Mouse (Mus musculus) stomach, embryonic 15.5 days (tissue): ENCODE results near the gene Mlxip. TPM values are rescaled to one million over a fixed set of nuclear protein-coding genes. Genes with fewer than 3 reads are reported as not detected.

Source experiments
- ATAC-seq: fragments of 200-750 bp; cut with Nextera tagmentation; 2 replicates; pipeline ENCODE4 v1.8.0; 2017; ENCODE audit warnings: low read depth, moderate number of reproducible peaks, moderate TSS enrichment; ENCODE audit not compliant: insufficient read depth, low FRiP score
- H3K27ac ChIP-seq: fragments of 300-500 bp; sonication (generic); 2 replicates; pipeline ENCODE4 v1.5.1; 2015; ENCODE audit warnings: mild to moderate bottlenecking, inconsistent platforms
- H3K27me3 ChIP-seq: fragments of 300-500 bp; sonication (generic); replicated peaks from 2 replicates; pipeline ENCODE4 v1.6.1; 2015; ENCODE audit warnings: inconsistent platforms
- H3K36me3 ChIP-seq: fragments of 300-500 bp; sonication (generic); 2 replicates; pipeline ENCODE4 v1.6.1; 2015; ENCODE audit warnings: inconsistent platforms
- H3K4me1 ChIP-seq: fragments of 300-500 bp; sonication (generic); 2 replicates; pipeline ENCODE4 v1.6.1; 2015; ENCODE audit warnings: inconsistent platforms
- H3K4me2 ChIP-seq: fragments of 300-500 bp; sonication (generic); 2 replicates; pipeline ENCODE4 v1.6.1; 2015; ENCODE audit warnings: mild to moderate bottlenecking, inconsistent platforms
- H3K4me3 ChIP-seq: fragments of 300-500 bp; sonication (generic); replicated peaks from 2 replicates; pipeline ENCODE4 v1.5.1; 2015; ENCODE audit warnings: inconsistent platforms
- H3K9ac ChIP-seq: fragments of 300-500 bp; sonication (generic); 2 replicates; pipeline ENCODE4 v1.6.1; 2015; ENCODE audit warnings: inconsistent platforms
- H3K9me3 ChIP-seq: fragments of 300-500 bp; sonication (generic); 2 replicates; pipeline ENCODE4 v1.6.1; 2016; ENCODE audit warnings: inconsistent platforms
- WGBS: fragments of 180-500 bp; shearing (Covaris S2); methylation state at CpG from one replicate; pipeline ENCODE4 v1.1.7; 2015; 5-methylcytosine and 5-hydroxymethylcytosine counted together
- polyA plus RNA-seq: library from polyadenylated mRNA; unstranded; fragments of >200 nt; fragmentation: Nextera tagmentation; extraction: Ambion mirVana; gene quantifications from 2 replicates; pipeline ENCODE4 v1.2.1, GENCODE M21; 2015

The Mlxip gene
- 19.1 and 24.4 TPM in 2 replicates for polyA plus RNA-seq

DNA sequence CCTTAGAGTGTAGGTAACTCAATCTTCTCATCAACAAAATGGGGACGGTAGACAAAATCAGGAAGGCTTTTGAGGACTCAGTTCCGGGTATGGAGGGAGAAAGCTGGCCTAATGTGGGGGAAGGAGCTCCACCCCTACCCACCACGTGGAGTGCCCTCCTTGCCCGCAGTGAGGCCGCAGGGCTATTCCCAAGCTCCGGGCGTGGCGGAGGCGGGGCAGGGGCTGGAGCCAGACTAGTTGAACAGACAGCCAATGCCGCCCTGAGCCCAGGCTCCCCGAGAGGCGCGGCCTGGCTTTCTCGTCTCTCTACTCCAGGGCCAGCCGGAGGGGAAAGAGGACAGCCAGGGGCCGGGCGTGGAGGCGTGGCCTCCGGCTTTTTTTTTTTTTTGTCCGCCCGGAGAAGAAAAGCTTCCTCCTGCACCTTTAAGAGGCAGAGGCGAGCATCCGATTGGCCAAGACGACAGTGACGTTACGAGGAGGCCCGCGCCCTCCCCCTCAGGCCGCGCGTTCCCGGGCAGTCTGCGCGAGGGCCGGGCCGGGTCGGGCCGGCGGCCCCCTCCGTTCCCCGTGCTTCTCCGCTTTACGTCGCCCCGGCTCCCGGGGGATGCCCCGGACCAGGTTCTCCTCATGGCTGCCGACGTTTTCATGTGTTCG, at the start of gene Mlxip:
TSS of gene Mlxip (plus strand) at position 496 of the 654 bp plus-strand sequence.
- no peaks in the 10 kb centered on the region for H3K9me3 ChIP-seq
- H3K4me2 ChIP-seq = peak within 1 kb of the TSS; percentile 75
- under 1% methylated on average over 42 of the region's 50 CpGs for WGBS
- H3K4me1 ChIP-seq = peaks cover 28% of the 10 kb centered on the region
- peak within 1 kb of the TSS; percentile 90 for H3K9ac ChIP-seq
- no peaks in the 10 kb centered on the region for H3K27me3 ChIP-seq
- ATAC-seq = peak; percentile 98
- peak within 1 kb of the TSS; percentile 89 for H3K4me3 ChIP-seq
- no peaks in the 10 kb centered on the region for H3K36me3 ChIP-seq
- peak within 1 kb of the TSS; percentile 90 for H3K27ac ChIP-seq

GRCm38 (mm10) chr5:123344963-123345852, 49.4 kb upstream of the Mlxip start:
- Histone ChIP-seq H3K4me3 (peak overlapping the region; percentile 80), H3K27me3 (no peaks in the 10 kb centered on the region), H3K9ac (peak overlapping the region; percentile 90), H3K9me3 (no peaks in the 10 kb centered on the region), H3K4me2 (peak overlapping the region; percentile 90), H3K27ac (peak overlapping the region; percentile 97), H3K36me3 (no peaks in the 10 kb centered on the region), H3K4me1 (peaks cover 13% of the 10 kb centered on the region)
- under 1% methylated on average over 74 of the region's 87 CpGs for WGBS
- 0 out of 2 replicates have a peak, but pooled peaks have one; percentile 6 for ATAC-seq

- no peaks in the 10 kb centered on the region for H3K9me3 ChIP-seq
- peaks cover 13% of the 10 kb centered on the region for H3K4me1 ChIP-seq
- H3K27ac ChIP-seq = peak overlapping the region; percentile 97
- H3K9ac ChIP-seq = peak overlapping the region; percentile 90; the same call in 1 of the 2 replicates
- H3K4me2 ChIP-seq = peak overlapping the region; percentile 90
- peak; percentile 49 for ATAC-seq
- peak overlapping the region; percentile 80 for H3K4me3 ChIP-seq
- H3K27me3 ChIP-seq = no peaks in the 10 kb centered on the region
- no peaks in the 10 kb centered on the region for H3K36me3 ChIP-seq
- WGBS = 2% methylated on average over 22 of the region's 22 CpGs
Measured at GRCm38 (mm10) chr5:123345853-123346654, 48.5 kb upstream of the Mlxip start.

DNA sequence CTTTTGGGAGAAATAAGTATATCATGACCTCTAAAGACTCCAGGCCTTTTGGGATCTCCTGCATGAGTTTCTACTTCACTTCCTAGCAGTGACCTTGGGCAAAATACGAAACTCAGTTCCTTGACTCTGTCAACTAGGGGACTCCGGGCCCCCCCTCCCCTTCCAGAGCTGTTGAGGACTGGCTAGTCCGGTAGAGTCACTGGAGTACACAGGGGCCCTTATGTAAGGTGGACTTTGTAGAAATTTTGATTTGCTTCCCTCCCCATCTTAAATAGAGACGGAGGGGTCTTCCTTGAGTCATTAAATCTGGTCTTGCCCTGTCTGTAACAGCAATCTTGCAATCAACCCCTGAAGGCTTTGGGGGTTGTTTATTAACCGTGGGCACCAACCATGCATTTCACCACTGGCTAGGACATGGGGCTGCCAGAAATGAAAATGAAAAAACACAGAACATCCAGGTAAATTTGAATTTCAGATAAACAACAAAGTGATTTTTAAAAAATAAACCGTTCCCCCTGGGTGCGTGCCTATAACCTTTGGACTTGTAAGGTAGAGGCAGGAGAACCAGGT, 47.8 kb upstream of the Mlxip start:
- no peaks in the 10 kb centered on the region for H3K9me3 ChIP-seq
- peaks cover 13% of the 10 kb centered on the region for H3K4me1 ChIP-seq
- H3K27me3 ChIP-seq = no peaks in the 10 kb centered on the region
- WGBS = 53% methylated on average over 7 of the region's 7 CpGs
- H3K9ac ChIP-seq = no peak overlapping the region
- ATAC-seq = no peak
- peak overlapping the region; percentile 97 for H3K27ac ChIP-seq
- peak overlapping the region; percentile 90 for H3K4me2 ChIP-seq
- peak overlapping the region; percentile 80 for H3K4me3 ChIP-seq
- H3K36me3 ChIP-seq = no peaks in the 10 kb centered on the region

DNA sequence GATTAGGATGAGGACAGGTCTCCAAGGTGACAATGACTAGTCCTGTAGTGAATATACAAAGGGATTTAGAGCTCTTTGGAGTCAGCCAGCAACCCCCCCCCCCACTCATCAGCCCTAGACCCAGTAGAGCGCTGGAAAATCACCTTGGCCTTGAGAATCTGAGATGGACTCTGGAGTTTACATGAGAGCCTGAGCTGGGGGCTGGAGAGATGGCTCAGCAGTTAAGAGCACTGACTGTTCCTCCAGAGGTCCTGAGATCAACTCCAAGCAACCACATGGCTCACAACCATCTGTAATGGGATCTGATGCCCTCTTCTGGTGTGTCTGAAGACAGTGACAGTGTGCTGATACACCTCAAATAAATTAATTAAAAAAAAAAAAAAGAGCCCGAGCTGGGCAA, 46.6 kb upstream of the Mlxip start:
- Histone ChIP-seq H3K4me3 (no peak overlapping the region), H3K36me3 (no peaks in the 10 kb centered on the region), H3K9me3 (no peaks in the 10 kb centered on the region), H3K27ac (no peak overlapping the region), H3K4me2 (no peak overlapping the region), H3K27me3 (no peaks in the 10 kb centered on the region), H3K4me1 (peaks cover 13% of the 10 kb centered on the region), H3K9ac (no peak overlapping the region)
- ATAC-seq = no peak
- 79% methylated on average over 2 of the region's 2 CpGs for WGBS

DNA sequence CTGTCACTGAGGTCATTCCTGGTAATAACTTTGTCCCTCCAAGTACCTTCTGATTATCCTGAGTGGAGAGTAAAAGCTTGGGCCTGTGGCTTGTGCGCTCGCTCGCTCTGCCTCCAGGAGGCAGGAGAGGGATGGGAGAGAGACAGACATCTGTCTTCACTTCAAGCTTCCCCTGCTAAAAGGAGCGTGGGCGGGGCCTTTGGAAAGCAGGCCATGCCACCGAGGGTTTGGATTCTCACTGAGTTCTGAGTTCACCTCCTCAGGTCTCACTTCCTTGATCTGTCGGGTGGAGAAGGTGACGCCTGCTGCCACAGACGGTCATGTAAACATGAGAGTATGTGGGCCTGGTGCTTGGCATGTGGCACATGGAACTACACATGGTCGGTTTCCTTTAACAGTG, 44.2 kb upstream of the Mlxip start:
- no peak overlapping the region for H3K27ac ChIP-seq
- H3K9ac ChIP-seq = no peak overlapping the region
- ATAC-seq = no peak
- no peaks in the 10 kb centered on the region for H3K27me3 ChIP-seq
- H3K4me1 ChIP-seq = peaks cover 13% of the 10 kb centered on the region
- H3K9me3 ChIP-seq = no peaks in the 10 kb centered on the region
- H3K4me3 ChIP-seq = no peak overlapping the region
- WGBS = 58% methylated on average over 10 of the region's 10 CpGs
- no peak overlapping the region for H3K4me2 ChIP-seq
- no peaks in the 10 kb centered on the region for H3K36me3 ChIP-seq

- H3K4me2 ChIP-seq = no peak overlapping the region
- peak; percentile 83 for ATAC-seq
Measured at GRCm38 (mm10) chr5:123355918-123356317, 38.7 kb upstream of the Mlxip start.

DNA sequence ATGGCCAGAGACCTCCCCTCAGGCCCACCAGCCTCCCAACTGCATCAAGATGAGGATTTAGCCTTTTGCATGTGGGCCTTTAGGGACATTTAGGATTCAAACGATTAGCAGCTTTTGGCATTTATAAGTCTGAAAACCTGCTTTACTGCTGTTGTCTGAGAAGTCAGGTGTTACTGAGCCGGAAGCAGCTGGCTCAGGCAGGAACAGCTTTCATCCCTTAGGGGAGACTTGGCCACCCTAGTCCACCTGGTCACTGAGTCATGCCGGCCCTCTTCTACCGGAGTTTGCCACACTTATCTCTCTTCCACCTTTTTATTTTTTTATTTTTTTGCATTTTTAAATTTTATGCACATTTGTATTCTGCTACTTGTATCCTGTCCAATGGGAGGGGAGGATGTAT, 37.3 kb upstream of the Mlxip start:
- H3K4me1 ChIP-seq = peaks cover 2% of the 10 kb centered on the region; the same call in 1 of the 2 replicates
- H3K27ac ChIP-seq = no peak overlapping the region
- H3K36me3 ChIP-seq = peaks cover 38% of the 10 kb centered on the region
- ATAC-seq = no peak
- H3K9ac ChIP-seq = no peak overlapping the region
- no peaks in the 10 kb centered on the region for H3K27me3 ChIP-seq
- no peaks in the 10 kb centered on the region for H3K9me3 ChIP-seq
- H3K4me3 ChIP-seq = no peak overlapping the region
- 90% methylated on average over 4 of the region's 4 CpGs for WGBS
- no peak overlapping the region for H3K4me2 ChIP-seq

More at GRCm38 (mm10) chr5:123355918-123356317, 38.7 kb upstream of the Mlxip start:
- Histone ChIP-seq H3K27me3 (no peaks in the 10 kb centered on the region), H3K4me1 (peaks cover 2% of the 10 kb centered on the region; the same call in 1 of the 2 replicates), H3K36me3 (peaks cover 28% of the 10 kb centered on the region), H3K9ac (no peak overlapping the region), H3K4me3 (no peak overlapping the region), H3K9me3 (no peaks in the 10 kb centered on the region), H3K27ac (peak overlapping the region; percentile 66)
- 65% methylated on average over 11 of the region's 11 CpGs for WGBS

DNA sequence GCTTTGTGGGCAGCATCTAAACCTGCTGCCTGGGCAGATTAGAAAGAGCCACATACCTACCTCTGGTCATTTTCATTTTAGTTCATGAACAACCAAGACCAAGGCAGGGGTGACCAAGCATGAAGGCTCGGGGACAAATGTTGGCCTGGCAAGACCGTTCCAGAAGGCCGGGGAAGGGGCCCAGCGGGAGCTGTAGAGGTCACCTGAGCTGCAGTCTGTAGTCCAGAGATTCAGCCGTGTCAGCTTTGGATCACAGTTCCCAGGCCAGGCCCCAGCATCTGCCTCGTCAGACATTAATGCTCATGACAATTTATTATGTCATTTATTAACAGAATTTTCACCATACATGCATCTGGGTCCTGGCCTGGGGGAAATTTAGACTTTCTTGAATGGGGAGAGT, 35.2 kb upstream of the Mlxip start:
- Histone ChIP-seq H3K9me3 (no peaks in the 10 kb centered on the region), H3K4me2 (no peak overlapping the region), H3K4me1 (peaks cover 4% of the 10 kb centered on the region), H3K27me3 (no peaks in the 10 kb centered on the region), H3K36me3 (peaks cover 45% of the 10 kb centered on the region), H3K27ac (no peak overlapping the region), H3K9ac (no peak overlapping the region), H3K4me3 (no peak overlapping the region)
- WGBS = 86% methylated on average over 6 of the region's 6 CpGs
- ATAC-seq = no peak

GRCm38 (mm10) chr5:123362911-123363310, 31.7 kb upstream of the Mlxip start:
- H3K9ac ChIP-seq = no peak overlapping the region
- H3K4me2 ChIP-seq = no peak overlapping the region
- no peaks in the 10 kb centered on the region for H3K9me3 ChIP-seq
- no peak overlapping the region for H3K4me3 ChIP-seq
- no peak for ATAC-seq
- peaks cover 5% of the 10 kb centered on the region; the same call in 1 of the 2 replicates for H3K4me1 ChIP-seq
- 88% methylated on average over 4 of the region's 4 CpGs for WGBS
- peaks cover 40% of the 10 kb centered on the region for H3K36me3 ChIP-seq
- H3K27ac ChIP-seq = no peak overlapping the region
- H3K27me3 ChIP-seq = no peaks in the 10 kb centered on the region

DNA sequence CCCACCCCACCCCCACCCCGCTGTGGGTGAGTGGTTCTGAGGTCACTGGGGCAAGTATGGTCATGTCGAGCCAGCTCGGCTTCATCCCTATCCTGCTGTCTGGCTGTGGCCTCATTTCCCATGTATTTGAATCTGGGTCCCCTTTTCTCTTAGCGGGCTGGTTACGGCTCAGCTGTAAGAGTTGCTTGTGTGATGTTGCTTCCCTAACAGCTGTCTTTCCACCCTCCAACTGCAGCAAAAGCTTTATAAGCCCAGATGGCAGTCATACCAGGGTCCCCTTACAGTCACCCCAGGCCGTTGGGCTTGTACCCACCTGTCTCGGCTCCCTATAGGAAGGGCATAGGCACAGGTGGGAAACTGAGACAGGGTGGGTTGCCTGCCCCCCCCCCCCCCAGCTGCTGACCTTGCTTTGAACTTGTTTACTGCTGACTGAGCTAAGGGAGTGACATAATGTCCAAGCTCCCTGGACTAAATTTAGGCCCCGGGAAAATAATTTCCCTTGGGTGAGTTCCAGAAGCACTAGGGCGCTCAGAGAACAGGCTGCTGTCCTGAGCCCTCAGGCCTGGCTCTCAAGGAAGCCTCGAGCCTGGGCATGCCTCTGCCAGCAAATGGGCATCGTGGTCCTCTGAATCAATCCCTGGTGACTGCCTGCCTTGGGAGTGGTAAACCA, 30.2 kb upstream of the Mlxip start:
- H3K4me2 ChIP-seq = no peak overlapping the region
- H3K36me3 ChIP-seq = peaks cover 38% of the 10 kb centered on the region
- H3K9ac ChIP-seq = no peak overlapping the region
- peaks cover 5% of the 10 kb centered on the region; the same call in 1 of the 2 replicates for H3K4me1 ChIP-seq
- no peaks in the 10 kb centered on the region for H3K27me3 ChIP-seq
- no peak for ATAC-seq
- no peak overlapping the region; the same call in 1 of the 2 replicates for H3K27ac ChIP-seq
- no peaks in the 10 kb centered on the region for H3K9me3 ChIP-seq
- H3K4me3 ChIP-seq = no peak overlapping the region
- WGBS = 78% methylated on average over 11 of the region's 11 CpGs
